Mouse (Mus musculus) stomach, postnatal 0 days (tissue): ENCODE measurements at regions not wholly inside any gene's neighbourhood (a gene's known extent, or its start where the extent isn't known, plus 50 kb on each side); places are given as distances from the start of the nearest gene placed in this dataset.

Source experiments
- CTCF ChIP-seq: IDR thresholded peaks from 2 replicates; pipeline ENCODE4 v1.5.1; 2016; ENCODE audit warnings: antibody characterized with exemption, low read depth, mild to moderate bottlenecking, moderate library complexity
- EP300 ChIP-seq: optimal IDR thresholded peaks from 2 replicates; pipeline ENCODE3; 2016; ENCODE audit warnings: antibody characterized with exemption

DNA sequence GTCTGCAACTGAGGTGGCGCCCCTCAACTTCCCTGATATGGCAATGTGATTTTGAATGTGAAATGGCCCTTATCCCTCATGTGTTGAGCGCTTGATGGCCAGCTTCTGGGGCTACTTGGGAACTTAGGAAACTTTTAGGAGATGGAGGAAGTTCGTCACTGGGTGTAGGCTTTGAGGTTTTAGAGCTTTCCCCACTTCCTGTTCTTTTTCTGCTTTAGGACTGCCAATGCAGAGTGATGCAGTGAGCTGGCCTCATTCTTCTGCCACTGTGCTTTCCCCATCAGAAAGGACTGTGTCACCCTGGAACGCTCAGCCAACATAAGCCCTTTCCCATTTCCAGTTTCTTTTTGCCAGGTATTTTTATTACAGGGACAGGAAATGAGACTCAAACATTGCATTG, 428.6 kb upstream of the Npsr1 start:
- TF ChIP-seq CTCF (no peak), EP300 (no peak)
